Mouse (Mus musculus) frontal cortex, postnatal 10 days (tissue): ENCODE data around the gene Pms1.
"Not testable (repeated sequence)": the region's sequence is repeated elsewhere in the genome, so short reads cannot be mapped to it uniquely, and the experiment has no call there.

ENCODE experiments used
- DNase-seq, 2 experiments: peaks; one replicate each; pipeline ENCODE4 v3.0.0; 2022; ENCODE audit warnings: low spot score in 2 of 2, mixed read lengths in 1 of 2

Gene Pms1

DNA sequence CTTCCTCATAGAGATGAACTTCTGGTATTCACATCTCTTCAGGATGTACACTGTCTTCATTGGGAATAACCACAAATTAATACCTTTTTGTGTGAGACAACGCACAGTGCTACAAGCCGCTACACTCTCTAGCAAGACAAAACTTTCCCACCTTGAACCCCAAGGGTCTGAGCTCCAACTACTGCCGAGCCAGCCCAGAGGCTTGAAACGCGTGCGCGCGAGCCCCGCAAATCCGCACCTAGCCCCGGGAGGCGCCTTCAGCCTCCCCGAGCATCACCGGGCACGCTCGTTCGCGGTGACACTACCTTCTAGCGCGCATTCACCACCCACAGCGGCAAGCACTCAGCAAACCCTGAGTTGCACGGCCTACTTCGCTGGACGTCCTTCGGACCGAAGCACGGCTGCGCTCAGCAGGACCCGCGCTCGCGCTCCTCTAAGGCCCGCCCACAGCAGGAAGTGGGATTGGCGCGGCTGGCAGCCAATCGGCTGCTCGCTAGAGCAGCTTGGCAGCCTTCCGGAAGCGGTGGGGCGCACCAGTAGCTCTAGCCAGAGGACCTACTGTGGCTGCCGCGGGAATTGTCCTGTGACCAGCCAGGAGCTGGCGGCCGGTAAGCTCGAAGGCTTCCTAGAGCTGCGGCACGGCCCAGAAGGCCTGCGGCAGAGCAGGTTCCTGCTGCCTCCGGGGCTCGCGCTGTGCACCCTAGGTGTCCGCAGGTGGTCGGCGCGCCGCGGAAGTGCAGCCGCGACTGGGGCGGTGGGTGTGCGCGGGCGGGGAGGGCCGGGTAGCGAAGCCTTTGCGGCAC lies at the start of gene Pms1, which contains the start of the genes Ormdl1 and Gm28778:
Gene Pms1, minus strand, starts transcription at position 438 of the 803 bp plus-strand sequence.
Gene Ormdl1, plus strand, starts transcription at position 515 of the 803 bp plus-strand sequence.
Gene Gm28778, plus strand, starts transcription at position 531 of the 803 bp plus-strand sequence.
- peak; percentile 81 to 94 for DNase-seq

- DNase-seq: no peak
Measured at GRCm38 (mm10) chr1:53341071-53341470, 44.3 kb upstream of the Pms1 start.

GRCm38 (mm10) chr1:53337403-53337802 lies 40.6 kb upstream of the Pms1 start:
- DNase-seq: not testable (repeated sequence)

- no peak for DNase-seq
Measured at GRCm38 (mm10) chr1:53335465-53335864, 38.6 kb upstream of the Pms1 start.

- not testable (repeated sequence) for DNase-seq
Measured at GRCm38 (mm10) chr1:53333527-53333926, 36.7 kb upstream of the Pms1 start.

GRCm38 (mm10) chr1:53324827-53325494 lies 28.1 kb upstream of the Pms1 start:
- DNase-seq: no peak

GRCm38 (mm10) chr1:53324277-53324676 lies 27.5 kb upstream of the Pms1 start:
- no peak for DNase-seq

DNA sequence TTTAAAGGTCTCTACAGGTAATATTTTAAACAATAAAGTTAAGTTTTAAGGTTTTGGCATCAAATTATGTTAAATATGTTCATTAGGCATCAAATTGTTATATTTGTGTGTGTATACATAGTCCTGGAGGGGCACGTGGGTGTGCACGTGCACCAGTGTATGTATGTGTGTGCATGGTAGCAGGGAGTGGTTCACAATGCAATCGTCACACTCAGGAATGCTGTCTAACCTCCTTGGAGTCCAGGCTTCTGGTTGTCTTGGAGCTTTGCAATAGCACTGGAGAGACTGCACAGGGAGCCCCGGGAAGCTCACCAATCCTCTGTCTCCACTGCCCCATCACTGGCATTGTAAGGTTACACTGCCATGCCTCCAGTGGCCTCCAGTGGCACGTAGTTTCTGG lies 26.4 kb upstream of the Pms1 start:
- DNase-seq: no peak

DNA sequence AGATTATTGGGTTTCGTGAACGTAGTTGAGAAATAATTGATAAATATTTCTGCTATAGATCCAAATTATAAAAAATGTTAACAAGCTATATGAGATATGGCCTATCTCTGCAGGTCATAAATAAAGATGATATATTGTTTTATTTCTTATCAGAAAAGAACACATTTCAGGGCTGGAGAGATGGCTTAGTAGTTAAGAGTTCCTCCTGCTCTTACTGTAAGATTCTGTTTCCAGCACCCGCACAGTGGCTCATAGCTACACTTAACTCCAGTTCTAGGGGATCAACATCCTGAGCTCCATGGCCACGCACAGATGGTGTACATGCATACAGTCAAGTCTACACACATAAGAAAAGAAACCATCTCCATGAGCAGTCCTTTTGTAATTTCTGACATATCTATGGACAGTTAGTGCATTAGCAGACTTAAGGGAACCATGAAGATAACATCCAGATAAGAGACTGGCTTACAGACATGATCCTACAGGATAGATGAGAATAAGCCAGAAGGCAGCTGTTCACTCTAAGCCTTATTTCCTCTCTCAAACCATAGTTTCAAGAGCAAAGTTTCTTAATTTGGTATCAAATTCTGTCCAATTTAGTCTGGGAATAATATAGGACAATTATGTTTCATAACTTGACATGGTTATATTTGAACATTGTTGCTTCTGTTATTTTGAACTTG lies 25.0 kb upstream of the Pms1 start:
- DNase-seq: no peak

DNA sequence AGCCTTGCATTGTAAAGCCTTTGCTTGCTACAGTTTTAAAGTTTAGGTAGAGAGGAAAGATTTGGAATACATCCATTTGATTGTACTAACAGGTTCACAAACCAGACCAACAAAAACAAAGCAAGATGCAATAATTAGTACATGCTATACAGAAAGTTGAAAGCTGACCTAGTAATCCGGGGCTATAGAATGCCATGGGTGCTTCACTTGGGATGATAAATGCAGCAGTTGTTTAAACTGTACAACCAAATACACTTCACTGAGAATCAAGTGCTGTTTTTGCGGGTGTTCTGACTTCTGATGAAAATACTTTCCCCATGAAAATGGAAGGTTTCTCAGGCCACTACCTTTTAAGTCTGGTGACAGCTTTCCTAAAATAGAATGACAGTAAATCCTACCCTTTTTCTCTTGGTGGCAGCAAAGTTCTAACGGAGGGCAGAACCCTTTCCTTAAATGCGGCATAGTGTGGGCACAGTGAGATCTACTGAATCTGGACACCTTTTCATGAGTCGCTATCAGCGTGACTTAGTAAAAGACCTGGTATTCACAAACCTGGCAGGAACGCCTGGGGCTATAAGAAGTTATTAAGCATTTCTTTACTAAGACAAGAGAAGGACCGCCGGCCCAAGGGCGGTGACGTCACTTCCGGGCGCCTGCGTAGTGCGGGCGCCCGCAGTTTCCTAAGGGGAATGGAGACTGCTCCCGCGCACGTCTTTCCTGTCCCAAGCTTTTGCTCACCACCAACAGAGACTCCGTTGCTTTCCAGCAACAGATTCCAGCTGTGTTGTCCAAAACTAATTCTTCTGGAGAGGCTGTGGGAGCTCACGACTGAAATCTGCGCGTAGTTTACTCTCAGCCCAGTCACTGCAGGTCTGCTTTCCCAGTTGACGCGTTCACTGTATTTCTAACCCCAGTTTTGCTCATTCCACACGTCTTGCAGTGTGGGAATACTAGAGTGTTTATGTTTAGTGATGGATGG lies 16.5 kb upstream of the Pms1 start, which contains the start of gene Osgepl1:
Gene Osgepl1, plus strand, starts transcription at position 636 of the 979 bp plus-strand sequence.
- DNase-seq: peak; percentile 67 to 82

- no peak for DNase-seq
Measured at GRCm38 (mm10) chr1:53300506-53300905, 3.7 kb upstream of the Pms1 start.

GRCm38 (mm10) chr1:53291197-53291596 lies 5.6 kb downstream of the Pms1 start:
- DNase-seq: no peak

DNA sequence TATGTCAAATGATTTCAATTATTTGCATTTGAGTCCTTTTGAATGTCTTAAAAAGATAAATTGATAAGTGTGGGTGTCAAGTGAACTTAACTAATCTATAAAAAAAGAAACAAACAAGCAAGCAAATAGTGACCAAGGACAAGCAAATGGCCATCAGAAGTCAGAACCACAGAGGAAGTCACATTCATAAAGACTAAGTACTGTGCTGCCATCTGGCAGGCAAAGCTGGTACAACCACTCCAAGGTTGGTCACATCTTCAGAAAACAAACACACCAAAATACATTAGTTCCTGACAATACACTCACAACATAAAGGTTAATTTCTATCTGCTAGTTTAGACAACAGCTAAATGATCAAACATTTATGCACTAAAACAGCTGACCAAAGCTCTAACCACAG lies 24.2 kb downstream of the Pms1 start:
- DNase-seq: peak in 1 of 2 experiments; percentile 13

GRCm38 (mm10) chr1:53269901-53270300 lies 26.9 kb downstream of the Pms1 start:
- DNase-seq: no peak

DNA sequence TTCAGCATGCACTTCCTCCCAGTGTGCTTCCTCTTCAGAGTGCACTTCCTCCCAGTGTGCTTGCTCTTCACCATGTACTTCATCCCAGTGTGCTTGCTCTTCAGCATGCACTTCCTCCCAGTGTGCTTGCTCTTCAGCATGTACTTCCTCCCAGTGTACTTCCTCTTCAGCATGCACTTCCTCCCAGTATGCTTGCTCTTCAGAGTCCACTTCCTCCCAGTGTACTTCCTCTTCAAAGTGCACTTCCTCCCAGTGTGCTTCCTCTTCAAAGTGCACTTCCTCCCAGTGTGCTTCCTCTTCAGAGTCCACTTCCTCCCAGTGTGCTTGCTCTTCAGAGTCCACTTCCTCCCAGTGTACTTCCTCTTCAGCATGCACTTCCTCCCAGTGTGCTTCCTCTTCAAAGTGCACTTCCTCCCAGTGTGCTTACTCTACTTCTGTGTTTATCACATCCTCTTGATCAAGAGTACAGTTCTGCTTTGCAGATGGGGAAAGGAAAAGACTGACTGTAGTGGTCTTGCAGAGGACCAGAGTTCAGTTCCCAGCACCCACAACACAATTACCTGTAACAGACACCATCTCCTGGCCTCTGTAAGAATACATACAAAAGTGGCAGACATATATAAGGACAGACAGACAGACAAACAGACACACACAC lies 31.7 kb downstream of the Pms1 start:
- DNase-seq: not testable (repeated sequence)

DNA sequence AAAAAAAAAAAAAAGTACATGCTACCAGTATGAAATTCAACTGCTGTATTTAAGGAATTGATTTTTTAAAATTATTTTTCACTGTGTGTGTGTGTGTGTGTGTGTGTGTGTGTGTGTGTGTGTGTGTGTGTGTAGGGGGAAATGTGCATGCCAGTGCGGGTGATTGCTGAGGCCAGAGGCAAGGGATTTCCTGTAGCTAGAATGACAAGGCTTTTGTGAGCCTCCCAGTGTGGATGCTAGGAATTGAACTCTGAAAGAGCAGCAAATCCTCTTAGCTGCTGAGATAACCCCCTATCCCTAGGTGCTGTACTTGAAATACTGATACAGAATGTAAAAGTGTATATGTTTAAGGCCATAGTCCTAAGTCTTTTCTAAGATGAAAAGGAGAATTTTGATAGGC lies 70.8 kb downstream of the Pms1 start:
- DNase-seq: no peak

DNA sequence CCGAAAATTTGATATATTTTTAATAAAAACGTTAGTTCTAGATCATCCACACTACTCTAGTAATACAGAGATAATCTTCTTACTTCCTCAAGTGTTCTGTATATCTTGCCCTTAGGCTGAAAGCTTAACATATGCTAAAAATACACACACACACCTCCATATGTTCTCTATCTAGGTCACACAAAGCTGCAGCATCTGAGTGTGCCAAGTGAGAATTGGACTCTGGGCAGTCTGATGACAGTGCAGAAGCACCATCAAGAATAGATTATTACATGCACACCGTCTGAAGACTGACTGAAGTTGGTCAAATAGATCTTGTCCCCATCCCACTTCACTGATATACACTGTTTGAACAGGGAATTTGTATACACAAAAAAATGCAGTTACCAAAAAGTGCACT lies 71.2 kb downstream of the Pms1 start:
- DNase-seq: no peak

DNA sequence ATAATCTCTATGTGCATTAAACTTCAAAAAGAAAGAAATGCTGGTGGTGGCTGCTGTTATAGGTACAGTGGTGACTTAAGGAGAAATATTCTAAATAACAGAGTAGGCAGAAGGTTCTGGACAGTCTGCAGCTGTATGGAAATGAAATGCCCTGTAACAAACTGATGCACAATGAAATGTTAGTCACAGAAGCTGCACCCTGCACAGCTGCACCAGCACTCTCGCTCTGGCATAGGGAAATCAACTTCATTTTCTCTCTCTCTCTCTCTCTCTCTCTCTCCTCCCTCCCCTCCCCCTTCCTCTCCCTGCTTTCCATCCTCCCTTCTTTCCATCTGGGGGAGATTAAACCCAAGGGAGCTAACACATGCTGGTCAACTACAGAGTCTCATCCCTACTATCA lies 72.0 kb downstream of the Pms1 start:
- no peak for DNase-seq

- DNase-seq: no peak
Measured at GRCm38 (mm10) chr1:53210136-53210535, 86.7 kb downstream of the Pms1 start.

DNA sequence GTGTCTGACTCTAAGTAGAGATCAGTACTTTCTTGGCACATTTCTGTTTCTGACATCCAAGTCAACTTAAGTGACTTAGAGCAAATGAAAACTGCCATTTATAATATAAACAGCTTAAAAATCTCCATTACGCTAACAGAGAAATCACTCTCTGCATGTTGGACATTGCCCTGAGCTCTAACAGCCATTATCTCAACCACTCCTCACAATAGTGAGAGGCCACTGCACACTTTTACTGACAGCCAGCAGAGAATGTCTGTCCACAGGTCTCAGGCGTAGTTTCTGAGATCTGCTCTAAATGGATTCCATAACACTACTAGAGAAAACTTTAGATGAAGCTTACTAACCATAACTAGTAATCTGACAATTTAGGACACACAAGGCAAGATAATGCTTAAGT lies 92.9 kb downstream of the Pms1 start:
- DNase-seq: no peak
